Mouse (Mus musculus): ENCODE measurements around the gene Pim2.

GRCm38 (mm10) chrX:7854578-7854977 is 23.5 kb upstream of the Pim2 start:
- TF ChIP-seq CTCF (IDR thresholded peaks at IDR 0.05; ENCODE audit: control insufficient read depth, insufficient read depth, low read length) (peak; percentile 63), POLR2A (IDR thresholded peaks at IDR 0.05; ENCODE audit: borderline replicate concordance, control insufficient read depth, low read depth, low read length) (no peak)

Measured in bone marrow, adult 2 months (tissue).